In genomic region chr6:148710406-148710805, GRCm38 (mm10) we compare ENCODE assay signal across 29 mouse cellular contexts.
DNase-seq lines count a peak whose midpoint lies in the region; ATAC-seq and TF ChIP-seq lines count a peak whose summit lies in the region.
"Had no signal": no experiment of that assay in that cellular context is flagged by ENCODE, and none has a peak within 500 bp of the region (broad histone marks: within the 10 kb centered on the region; RNA-seq: fewer than 3 reads in every experiment).

No protein-coding gene starts in this region.

- H3K4me1 ChIP-seq in spleen, adult 2 months (ENCODE audit: control insufficient read depth, insufficient read depth, insufficient read length), result no peaks in the 10 kb centered on the region; the same call in 1 of the 2 replicates
- H3K4me1 ChIP-seq: embryonic facial prominence, embryonic 10.5 days; embryonic facial prominence, embryonic 13.5 days; forebrain, embryonic 12.5 days; forebrain, embryonic 15.5 days; heart, embryonic 12.5 days; heart, embryonic 15.5 days had no signal

- TF ChIP-seq CTCF in spleen, adult 2 months (IDR thresholded peaks at IDR 0.05; ENCODE audit: extremely low read depth, insufficient read depth, insufficient read length, insufficient replicate concordance), result no peak

- no peak for TF ChIP-seq POLR2A in spleen, adult 2 months (IDR thresholded peaks at IDR 0.05; ENCODE audit: low read depth, low read length)

- DNase-seq in spleen, adult 2 months (ENCODE audit: low read depth in 1 of 2, low spot score in 2 of 2), result peak; percentile 5 to 24
- DNase-seq in spleen, adult 12 weeks (ENCODE audit: low spot score), result no peak
- DNase-seq in B cell, adult 2 months, result peak; percentile 40 to 41
- DNase-seq in heart, postnatal 25 days (ENCODE audit: low spot score), result no peak
- DNase-seq: adrenal gland, adult 8-10 months; adrenal gland, postnatal 25 days; cerebellum, adult 11-12 months; cerebellum, adult 8-10 months; cerebellum, postnatal 10 days; cerebellum, postnatal 36 days; embryo, embryonic 11 days; gastrocnemius, postnatal 10 days; gastrocnemius, postnatal 36 days; heart, postnatal 10 days; heart, postnatal 4 days had no signal

- intact Hi-C loops in heart, postnatal 25 days (cut with DNase I), result no loop called here

- H3K4me3 ChIP-seq in spleen, adult 2 months (ENCODE audit: extremely low read depth, insufficient read depth, insufficient read length), result no peak overlapping the region
- H3K4me3 ChIP-seq: embryonic facial prominence, embryonic 10.5 days; embryonic facial prominence, embryonic 13.5 days; erythroblast, embryonic 14.5 days; forebrain, embryonic 12.5 days; forebrain, embryonic 15.5 days; heart, embryonic 12.5 days; heart, embryonic 15.5 days had no signal

- no peaks in the 10 kb centered on the region for H3K36me3 ChIP-seq in spleen, adult 2 months (ENCODE audit: control insufficient read depth, insufficient read depth, low read length)
- H3K36me3 ChIP-seq: embryonic facial prominence, embryonic 10.5 days; embryonic facial prominence, embryonic 13.5 days; forebrain, embryonic 12.5 days; forebrain, embryonic 15.5 days; G1E; heart, embryonic 12.5 days; heart, embryonic 15.5 days had no signal

- 53% methylated on average over 3 of the region's 3 CpGs for WGBS in spleen, adult 2 months

- no peaks in the 10 kb centered on the region for H3K27me3 ChIP-seq in spleen, adult 2 months (ENCODE audit: control insufficient read depth, insufficient read depth, low read length)
- H3K27me3 ChIP-seq: embryonic facial prominence, embryonic 13.5 days; forebrain, embryonic 12.5 days; forebrain, embryonic 15.5 days; heart, embryonic 12.5 days; heart, embryonic 15.5 days had no signal

- no peak overlapping the region for H3K27ac ChIP-seq in spleen, adult 2 months (ENCODE audit: insufficient read depth, low read length)
- H3K27ac ChIP-seq: embryonic facial prominence, embryonic 10.5 days; embryonic facial prominence, embryonic 13.5 days; forebrain, embryonic 12.5 days; forebrain, embryonic 15.5 days; heart, embryonic 15.5 days; hindbrain, embryonic 14.5 days; hindbrain, postnatal 0 days had no signal

- ATAC-seq in neutrophil, adult 5-6 weeks (ENCODE audit: extremely low read depth, insufficient number of reproducible peaks, low FRiP score, poor library complexity, severe bottlenecking), result peak; percentile 60; the same call in 1 of the 2 replicates
- ATAC-seq in granulocyte monocyte progenitor cell, adult 5-6 weeks (replicated peaks; ENCODE audit: poor library complexity, severe bottlenecking), result no peak
- ATAC-seq: forebrain, embryonic 15.5 days; hindbrain, postnatal 0 days; inflammation-experienced regulatory T-cells, adult 6 months; intestine, embryonic 16.5 days had no signal

Comparison
In these comparisons a context has a peak if more than half of its experiments do, and no peak if none do; other contexts are left out.
1. DNase-seq: peak in spleen, adult 2 months (2 of 2) and B cell, adult 2 months (2 of 2); none in spleen, adult 12 weeks (single experiment) and heart, postnatal 25 days (single experiment).